7 mouse cellular contexts compared by ENCODE assay signal in genomic region chr3:90213377-90213866, GRCm38 (mm10). TPM values are rescaled to one million over a fixed set of nuclear protein-coding genes. Genes with fewer than 3 reads are reported as not detected.
DNase-seq lines count a peak whose midpoint lies in the region; ATAC-seq lines count a peak whose summit lies in the region.

Gene Rps27, minus strand, starts transcription at chr3:90213651.
Gene Rab13, plus strand, starts transcription at chr3:90213695.

- H3K27ac ChIP-seq in intestine, embryonic 16.5 days (ENCODE audit: low read length), result peak within 1 kb of the TSS; percentile 89
- H3K27ac ChIP-seq in midbrain, embryonic 11.5 days (ENCODE audit: low read depth, low read length), result peak within 1 kb of the TSS; percentile 49; the same call in 1 of the 2 replicates

- no peaks in the 10 kb centered on the region for H3K27me3 ChIP-seq in intestine, embryonic 16.5 days (replicated peaks; ENCODE audit: control insufficient read depth, insufficient read depth, low read length)
- H3K27me3 ChIP-seq in midbrain, embryonic 11.5 days (ENCODE audit: control insufficient read depth, insufficient read depth, low read length), result no peaks in the 10 kb centered on the region

- DNase-seq in adrenal gland, adult 2 months, result peak; percentile 93
- peak; percentile 84 for DNase-seq in embryo, embryonic 11.5 days (ENCODE audit: low read depth, low spot score)
- DNase-seq in gastrocnemius, postnatal 36 days, result peak; percentile 77 to 83
- peak; percentile 88 to 93 for DNase-seq in left cerebral cortex, postnatal 36 days (ENCODE audit: low spot score in 2 of 2)
- peak; percentile 99 for DNase-seq in midbrain, embryonic 11.5 days (ENCODE audit: low spot score, missing footprints)
- peak; percentile 96 for DNase-seq in skeletal muscle tissue, adult 2 months (ENCODE audit: low read depth, low spot score)

- peak within 1 kb of the TSS; percentile 85 for H3K4me3 ChIP-seq in intestine, embryonic 16.5 days (ENCODE audit: low read length)
- H3K4me3 ChIP-seq in midbrain, embryonic 11.5 days (ENCODE audit: low read depth, low read length), result peak within 1 kb of the TSS; percentile 75

- H3K4me2 ChIP-seq in intestine, embryonic 16.5 days (ENCODE audit: low read depth, low read length), result peak within 1 kb of the TSS; percentile 93
- H3K4me2 ChIP-seq in midbrain, embryonic 11.5 days, result peak within 1 kb of the TSS; percentile 88

- H3K9me3 ChIP-seq in intestine, embryonic 16.5 days (ENCODE audit: control insufficient read depth, low read length), result no peaks in the 10 kb centered on the region
- no peaks in the 10 kb centered on the region for H3K9me3 ChIP-seq in midbrain, embryonic 11.5 days (ENCODE audit: control insufficient read depth, low read length)

- H3K36me3 ChIP-seq in intestine, embryonic 16.5 days (ENCODE audit: control insufficient read depth, insufficient read depth, low read length), result peaks cover 7% of the 10 kb centered on the region
- H3K36me3 ChIP-seq in midbrain, embryonic 11.5 days (ENCODE audit: control insufficient read depth, insufficient read depth, low read length), result peaks cover 7% of the 10 kb centered on the region

- peak within 1 kb of the TSS; percentile 93 for H3K9ac ChIP-seq in intestine, embryonic 16.5 days (ENCODE audit: low read depth, low read length)
- peak within 1 kb of the TSS; percentile 83 for H3K9ac ChIP-seq in midbrain, embryonic 11.5 days (ENCODE audit: low read length)

- under 1% methylated on average over 42 of the region's 42 CpGs for WGBS in intestine, embryonic 16.5 days
- under 1% methylated on average over 42 of the region's 42 CpGs for WGBS in midbrain, embryonic 11.5 days

- peaks cover 14% of the 10 kb centered on the region for H3K4me1 ChIP-seq in intestine, embryonic 16.5 days (ENCODE audit: control insufficient read depth, insufficient read depth, low read length)
- peaks cover 14% of the 10 kb centered on the region for H3K4me1 ChIP-seq in midbrain, embryonic 11.5 days (ENCODE audit: control insufficient read depth, insufficient read depth, low read length)

- intact Hi-C loops in gastrocnemius, postnatal 36 days (cut with DNase I), result no loop called here
- intact Hi-C loops in left cerebral cortex, postnatal 36 days (cut with DNase I), result loop anchor here (5.0 kb wide), 1 partner anchor 34 kb away; the partner anchor contains the start of gene Slc39a1

- ATAC-seq in intestine, embryonic 16.5 days, result peak; percentile 95
- ATAC-seq in midbrain, embryonic 11.5 days (ENCODE audit: low FRiP score), result peak; percentile 93

RNA-seq across cellular contexts. Expression of gene Rps27, which starts in this region (rescaled TPM):
- 1,000 to 10,000 TPM; 2,025 to 2,159 TPM for total RNA-seq in adrenal gland, adult 2 months (2021)
- polyA plus RNA-seq in adrenal gland, adult 2 months (2012; rRNA removed), result 179 and 206 TPM in 2 replicates
- 100 to 1,000 TPM; 700 to 984 TPM for total RNA-seq in gastrocnemius, postnatal 36 days (2021)
- polyA plus RNA-seq in intestine, embryonic 16.5 days (2015; fragmentation: Nextera tagmentation; extraction: Ambion mirVana), result 1,326 and 1,461 TPM in 2 replicates
- 100 to 1,000 TPM; 834 to 845 TPM for total RNA-seq in left cerebral cortex, postnatal 36 days (2021)
- 1,063 and 1,232 TPM in 2 replicates for polyA plus RNA-seq in midbrain, embryonic 11.5 days (2014; fragmentation: Nextera tagmentation; extraction: Ambion mirVana)

RNA-seq across cellular contexts. Expression of gene Rab13, which starts in this region (rescaled TPM):
- 10 to 100 TPM; 24.4 to 33.6 TPM for total RNA-seq in adrenal gland, adult 2 months (2021)
- 14.3 and 22.0 TPM in 2 replicates for polyA plus RNA-seq in adrenal gland, adult 2 months (2012; rRNA removed)
- 1 to 10 TPM; 6.1 to 7.1 TPM for total RNA-seq in gastrocnemius, postnatal 36 days (2021)
- 18.6 and 22.0 TPM in 2 replicates for polyA plus RNA-seq in intestine, embryonic 16.5 days (2015; fragmentation: Nextera tagmentation; extraction: Ambion mirVana)
- total RNA-seq in left cerebral cortex, postnatal 36 days (2021), result 1 to 10 TPM; 5.7 to 6.5 TPM
- polyA plus RNA-seq in midbrain, embryonic 11.5 days (2014; fragmentation: Nextera tagmentation; extraction: Ambion mirVana), result 14.4 and 16.4 TPM in 2 replicates

Comparison
In these comparisons a context has a peak if more than half of its experiments do, and no peak if none do; other contexts are left out.
1. Peak in every context shown above with its lines: DNase-seq, ATAC-seq, H3K4me3 ChIP-seq and H3K27ac ChIP-seq.